Mouse (Mus musculus): Measurements from ENCODE around the gene Ubap1l.

DNA sequence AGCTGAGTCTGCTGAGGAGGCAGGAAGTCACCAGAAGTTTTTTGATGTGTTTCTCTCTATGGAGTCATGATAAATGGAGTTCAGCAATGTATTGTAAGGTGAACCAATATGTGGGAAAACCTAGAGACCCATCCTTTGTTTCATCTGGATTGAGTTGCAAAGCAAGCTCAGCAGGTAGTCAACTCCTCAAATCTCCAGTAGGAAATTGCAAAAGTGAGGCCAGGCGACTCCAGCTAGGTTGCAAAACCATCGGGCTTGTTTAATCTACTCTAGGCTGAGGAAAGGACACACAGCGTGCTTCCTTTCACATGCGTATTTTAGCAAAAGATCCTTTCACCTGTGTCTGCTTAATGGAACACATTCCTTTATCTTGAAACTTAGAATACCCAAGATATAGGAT is 21.7 kb upstream of the Ubap1l start:
- TF ChIP-seq CTCF (IDR thresholded peaks at IDR 0.05; ENCODE audit: borderline replicate concordance, insufficient read depth, low read length) (no peak), POLR2A (IDR thresholded peaks at IDR 0.05; ENCODE audit: low read depth, low read length) (no peak)

Measured in embryonic fibroblast, embryonic 13.5 days (primary cell).